Mouse (Mus musculus) MEL (cell line): ENCODE results near the gene Cpa4. TPM values are rescaled to one million over a fixed set of nuclear protein-coding genes. Genes with fewer than 3 reads are reported as not detected.

Experiments used
- DNase-seq: peaks from one replicate; pipeline ENCODE4 v3.0.0; 2011; ENCODE audit warnings: low read depth, low spot score
- H3K27ac ChIP-seq: 2 replicates; pipeline ENCODE4 v1.5.1; 2012; ENCODE audit warnings: low read depth, mild to moderate bottlenecking, control low read depth, low read length, moderate library complexity; ENCODE audit not compliant: control insufficient read depth
- H3K27me3 ChIP-seq, 2 experiments: fragments of 150-350 bp in 1 of 2; sonication (generic) in 1 of 2; 2 replicates each; pipeline ENCODE4 v1.6.1; 2012; ENCODE audit warnings: low read length in 2 of 2, mild to moderate bottlenecking in 2 of 2, improper control_type of control experiment in 1 of 2, moderate library complexity in 1 of 2; ENCODE audit not compliant: insufficient read depth in 2 of 2, control insufficient read depth in 1 of 2
- H3K36me3 ChIP-seq, 2 experiments: 2 replicates each; pipeline ENCODE4 v1.6.1; 2012 to 2014; ENCODE audit warnings: low read length in 2 of 2, improper control_type of control experiment in 1 of 2, inconsistent platforms in 1 of 2, mild to moderate bottlenecking in 1 of 2; ENCODE audit not compliant: insufficient read depth in 2 of 2, control insufficient read depth in 1 of 2
- H3K4me1 ChIP-seq, 2 experiments: fragments of 150-350 bp in 1 of 2; sonication (generic) in 1 of 2; 2 replicates each; pipeline ENCODE4 v1.6.1; 2012; ENCODE audit warnings: low read length in 2 of 2, improper control_type of control experiment in 1 of 2, mild to moderate bottlenecking in 1 of 2; ENCODE audit not compliant: insufficient read depth in 2 of 2, control insufficient read depth in 1 of 2
- H3K4me3 ChIP-seq, 2 experiments: fragments of 150-350 bp in 1 of 2; sonication (generic) in 1 of 2; 2 replicates each; pipeline ENCODE4 v1.5.1; 2012; ENCODE audit warnings: low read depth in 2 of 2, low read length in 2 of 2, mild to moderate bottlenecking in 2 of 2, moderate library complexity in 2 of 2, control low read depth in 1 of 2, improper control_type of control experiment in 1 of 2; ENCODE audit not compliant: control insufficient read depth in 1 of 2, insufficient read depth in 1 of 2
- H3K79me2 ChIP-seq: 2 replicates; pipeline ENCODE4 v1.6.1; 2012; ENCODE audit warnings: mild to moderate bottlenecking, low read length, moderate library complexity; ENCODE audit not compliant: control insufficient read depth, poor library complexity, insufficient read depth
- H3K9ac ChIP-seq: 2 replicates; pipeline ENCODE4 v1.6.1; 2012; ENCODE audit warnings: low read depth, mild to moderate bottlenecking, control low read depth, low read length, moderate library complexity; ENCODE audit not compliant: control insufficient read depth, poor library complexity, severe bottlenecking
- H3K9me3 ChIP-seq: fragments of 150-350 bp; sonication (generic); replicated peaks from 2 replicates; pipeline ENCODE4 v1.6.1; 2012; ENCODE audit warnings: mild to moderate bottlenecking, low read length, improper control_type of control experiment, moderate library complexity; ENCODE audit not compliant: insufficient read depth
- CHD2 ChIP-seq: IDR thresholded peaks from 2 replicates; pipeline ENCODE4 v1.6.1; 2011; ENCODE audit warnings: low read length, improper control_type of control experiment
- CTCF ChIP-seq, 3 experiments: IDR thresholded peaks in 2 of 3; conservative IDR thresholded peaks in 1 of 3; 2 replicates each; pipeline ENCODE4 v1.5.1; 2011 to 2012; ENCODE audit warnings: low read length in 3 of 3, low read depth in 2 of 3, mild to moderate bottlenecking in 2 of 3, improper control_type of control experiment in 1 of 3, inconsistent platforms in 1 of 3, mixed read lengths in 1 of 3, moderate library complexity in 1 of 3; ENCODE audit not compliant: control insufficient read depth in 1 of 3, insufficient read depth in 1 of 3, poor library complexity in 1 of 3, severe bottlenecking in 1 of 3
- ELF1 ChIP-seq: IDR thresholded peaks from 2 replicates; pipeline ENCODE4 v1.6.1; 2014; ENCODE audit warnings: low read depth, mild to moderate bottlenecking, inconsistent platforms, low read length, improper control_type of control experiment, moderate library complexity
- ETS1 ChIP-seq: IDR thresholded peaks from 2 replicates; pipeline ENCODE4 v1.6.1; 2012; ENCODE audit warnings: low read depth, mild to moderate bottlenecking, inconsistent platforms, low read length, improper control_type of control experiment, moderate library complexity
- JUND ChIP-seq: IDR thresholded peaks from 2 replicates; pipeline ENCODE4 v1.6.1; 2011; ENCODE audit warnings: low read depth, mild to moderate bottlenecking, improper control_type of control experiment, low read length
- MAFK ChIP-seq: IDR thresholded peaks from 2 replicates; pipeline ENCODE4 v1.6.1; 2011; ENCODE audit warnings: low read depth, mild to moderate bottlenecking, low read length, improper control_type of control experiment, borderline replicate concordance
- MEF2A ChIP-seq: IDR thresholded peaks from 2 replicates; pipeline ENCODE4 v1.6.1; 2014; ENCODE audit warnings: low read depth, mild to moderate bottlenecking, inconsistent platforms, low read length, improper control_type of control experiment; ENCODE audit not compliant: poor library complexity, insufficient replicate concordance, severe bottlenecking; ENCODE audit errors: extremely low read depth
- MXI1 ChIP-seq: IDR thresholded peaks from 2 replicates; pipeline ENCODE4 v1.6.1; 2011; ENCODE audit warnings: mild to moderate bottlenecking, low read depth, low read length, improper control_type of control experiment
- MYB ChIP-seq: IDR thresholded peaks from 2 replicates; pipeline ENCODE4 v1.6.1; 2011; ENCODE audit warnings: mild to moderate bottlenecking, low read depth, low read length, improper control_type of control experiment
- POLR2A ChIP-seq, 2 experiments: IDR thresholded peaks; 2 replicates each; pipeline ENCODE4 v1.6.1; 2011 to 2012; ENCODE audit warnings: low read length in 2 of 2, mild to moderate bottlenecking in 2 of 2, control low read depth in 1 of 2, improper control_type of control experiment in 1 of 2, low read depth in 1 of 2, moderate library complexity in 1 of 2; ENCODE audit not compliant: control insufficient read depth in 1 of 2, insufficient read depth in 1 of 2, poor library complexity in 1 of 2
- POLR2AphosphoS2 ChIP-seq: IDR thresholded peaks from 2 replicates; pipeline ENCODE4 v1.6.1; 2011; ENCODE audit warnings: low read length, improper control_type of control experiment
- POLR2AphosphoS5 ChIP-seq: IDR thresholded peaks from 2 replicates; pipeline ENCODE4 v1.6.1; 2012; ENCODE audit warnings: low read depth, borderline replicate concordance, mild to moderate bottlenecking, inconsistent platforms, low read length, moderate library complexity, mixed read lengths
- RAD21 ChIP-seq: IDR thresholded peaks from 2 replicates; pipeline ENCODE4 v1.6.1; 2011; ENCODE audit warnings: mild to moderate bottlenecking, low read depth, low read length, improper control_type of control experiment
- RCOR1 ChIP-seq: IDR thresholded peaks from 2 replicates; pipeline ENCODE4 v1.6.1; 2012; ENCODE audit warnings: low read depth, mild to moderate bottlenecking, inconsistent platforms, low read length, improper control_type of control experiment
- SIN3A ChIP-seq: IDR thresholded peaks from 2 replicates; pipeline ENCODE4 v1.6.1; 2012; ENCODE audit warnings: low read length, improper control_type of control experiment, inconsistent platforms
- SMC3 ChIP-seq: IDR thresholded peaks from 2 replicates; pipeline ENCODE4 v1.6.1; 2011; ENCODE audit warnings: low read depth, low read length, improper control_type of control experiment
- TAL1 ChIP-seq: IDR thresholded peaks from 2 replicates; pipeline ENCODE4 v1.6.1; 2012; ENCODE audit warnings: mild to moderate bottlenecking, inconsistent platforms, low read length, moderate library complexity, mixed read lengths
- TCF12 ChIP-seq: IDR thresholded peaks from 2 replicates; pipeline ENCODE4 v1.6.1; 2014; ENCODE audit warnings: low read depth, mild to moderate bottlenecking, inconsistent platforms, low read length, improper control_type of control experiment, moderate library complexity
- USF2 ChIP-seq, 2 experiments: IDR thresholded peaks; 2 replicates each; pipeline ENCODE4 v1.6.1; 2011 to 2012; ENCODE audit warnings: improper control_type of control experiment in 2 of 2, low read length in 2 of 2, borderline replicate concordance in 1 of 2, inconsistent platforms in 1 of 2, low read depth in 1 of 2, mild to moderate bottlenecking in 1 of 2; ENCODE audit not compliant: insufficient read depth in 1 of 2
- ZC3H11A ChIP-seq: IDR thresholded peaks from 2 replicates; pipeline ENCODE4 v1.6.1; 2012; ENCODE audit warnings: low read depth, mild to moderate bottlenecking, inconsistent platforms, low read length, improper control_type of control experiment
- ZKSCAN1 ChIP-seq: IDR thresholded peaks from 2 replicates; pipeline ENCODE4 v1.6.1; 2012; ENCODE audit warnings: low read depth, mild to moderate bottlenecking, inconsistent platforms, low read length, improper control_type of control experiment, moderate library complexity
- ZMIZ1 ChIP-seq: IDR thresholded peaks from 2 replicates; pipeline ENCODE4 v1.6.1; 2012; ENCODE audit warnings: low read depth, mild to moderate bottlenecking, inconsistent platforms, low read length, improper control_type of control experiment, moderate library complexity
- ZNF384 ChIP-seq: IDR thresholded peaks from 2 replicates; pipeline ENCODE4 v1.6.1; 2012; ENCODE audit warnings: low read depth, mild to moderate bottlenecking, inconsistent platforms, low read length, improper control_type of control experiment
- polyA plus RNA-seq, 2 experiments: library from polyadenylated mRNA; stranded (reverse) in 1 of 2; unstranded in 1 of 2; fragments of >175 nt in 1 of 2; fragments of >200 nt in 1 of 2; gene quantifications; 2 replicates each; pipeline versions ENCODE4 v1.2.1 to v1.2.4; 2012; ENCODE audit warnings: low replicate concordance in 2 of 2, low read depth in 1 of 2; ENCODE audit not compliant: insufficient read length in 2 of 2, insufficient read depth in 1 of 2, missing spikeins in 1 of 2
- total RNA-seq: library from RNA; depleted of rRNA; stranded (reverse); fragments of 300-350 nt; gene quantifications from 2 replicates; pipeline ENCODE4 v1.2.3, GENCODE M21; 2012

The Cpa4 gene
- total and polyA plus RNA-seq, 3 experiments = not detected

- Histone ChIP-seq H3K9ac (no peak overlapping the region), H3K79me2 (no peaks in the 10 kb centered on the region), H3K9me3 (no peaks in the 10 kb centered on the region), H3K4me3 (no peak overlapping the region), H3K27ac (no peak overlapping the region), H3K36me3 (no peaks in the 10 kb centered on the region), H3K4me1 (no peaks in the 10 kb centered on the region), H3K27me3 (peaks cover 4 to 8% of the 10 kb centered on the region in 2 experiments)
- DNase-seq = no peak
- no peak for TF ChIP-seq TCF12
- TF ChIP-seq POLR2AphosphoS2 = no peak
- no peak for TF ChIP-seq CTCF (IDR thresholded peaks at IDR 0.05 in 2 of 3, conservative IDR thresholded peaks at IDR 0.05 in 1 of 3; ENCODE audit: control insufficient read depth in 1 of 3, insufficient read depth in 1 of 3, low read depth in 2 of 3, low read length in 3 of 3, poor library complexity in 1 of 3, severe bottlenecking in 1 of 3)
- TF ChIP-seq ZMIZ1 = no peak
- TF ChIP-seq MAFK = no peak
- no peak for TF ChIP-seq MXI1
- TF ChIP-seq USF2 (IDR thresholded peaks at IDR 0.05; ENCODE audit: borderline replicate concordance in 1 of 2, insufficient read depth in 1 of 2, low read depth in 1 of 2, low read length in 2 of 2) = no peak
- no peak for TF ChIP-seq ZNF384
Observed at GRCm38 (mm10) chr6:30526586-30527515, 41.3 kb upstream of the Cpa4 start.

- Histone ChIP-seq H3K9ac (no peak overlapping the region), H3K79me2 (no peaks in the 10 kb centered on the region), H3K9me3 (no peaks in the 10 kb centered on the region), H3K27ac (no peak overlapping the region)
- no peak for TF ChIP-seq CTCF (IDR thresholded peaks at IDR 0.05 in 2 of 3, conservative IDR thresholded peaks at IDR 0.05 in 1 of 3; ENCODE audit: control insufficient read depth in 1 of 3, insufficient read depth in 1 of 3, low read depth in 2 of 3, low read length in 3 of 3, poor library complexity in 1 of 3, severe bottlenecking in 1 of 3)
- TF ChIP-seq, all 39 proteins: peak for 0
- no peak for DNase-seq
- no peak overlapping the region for H3K4me3 ChIP-seq
- no peaks in the 10 kb centered on the region for H3K4me1 ChIP-seq
- peaks cover 4 to 12% of the 10 kb centered on the region in 2 experiments for H3K27me3 ChIP-seq
- H3K36me3 ChIP-seq = no peaks in the 10 kb centered on the region
Observed at GRCm38 (mm10) chr6:30528800-30529199, 39.4 kb upstream of the Cpa4 start.

DNA sequence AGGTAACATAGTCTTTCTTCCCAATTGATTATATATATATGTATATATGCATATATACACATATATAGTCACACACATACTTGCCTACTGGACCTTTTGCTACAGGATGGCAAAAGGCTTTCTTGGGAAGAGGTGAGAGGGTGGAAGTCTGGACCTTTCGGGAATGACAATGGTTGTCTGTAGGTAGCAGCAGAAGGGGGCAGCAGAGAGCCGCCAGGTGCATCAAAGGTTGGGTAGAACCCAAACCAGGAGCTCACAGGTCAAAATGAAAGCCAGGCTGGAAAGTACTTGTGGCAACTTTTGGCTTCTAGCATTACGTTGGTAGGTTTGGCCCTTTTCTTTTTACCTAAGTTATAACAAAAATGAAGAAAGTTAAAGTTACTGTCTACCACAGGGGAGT, 32.8 kb upstream of the Cpa4 start:
- Histone ChIP-seq H3K27me3 (peaks cover 2 to 7% of the 10 kb centered on the region in 2 experiments; a peak in 3 of 4 replicates), H3K79me2 (no peaks in the 10 kb centered on the region), H3K4me3 (no peak overlapping the region), H3K9ac (no peak overlapping the region), H3K4me1 (no peaks in the 10 kb centered on the region), H3K9me3 (no peaks in the 10 kb centered on the region), H3K27ac (no peak overlapping the region), H3K36me3 (no peaks in the 10 kb centered on the region)
- DNase-seq = peak; percentile 42
- no peak for TF ChIP-seq POLR2A (IDR thresholded peaks at IDR 0.05; ENCODE audit: control insufficient read depth in 1 of 2, insufficient read depth in 1 of 2, low read depth in 1 of 2, low read length in 2 of 2, poor library complexity in 1 of 2)
- TF ChIP-seq ELF1 = no peak
- no peak for TF ChIP-seq MYB
- peak; percentile 90 for TF ChIP-seq ZC3H11A
- no peak for TF ChIP-seq MAFK
- TF ChIP-seq CTCF (IDR thresholded peaks at IDR 0.05 in 2 of 3, conservative IDR thresholded peaks at IDR 0.05 in 1 of 3; ENCODE audit: control insufficient read depth in 1 of 3, insufficient read depth in 1 of 3, low read depth in 2 of 3, low read length in 3 of 3, poor library complexity in 1 of 3, severe bottlenecking in 1 of 3) = peak; percentile 66 to 83 (median 69)
- TF ChIP-seq ZNF384 = peak; percentile 72
- TF ChIP-seq ZKSCAN1 = no peak
- no peak for TF ChIP-seq CHD2
- TF ChIP-seq JUND = no peak
- no peak for TF ChIP-seq TAL1
- TF ChIP-seq POLR2AphosphoS2 = no peak
- peak; percentile 77 for TF ChIP-seq RAD21
- no peak for TF ChIP-seq POLR2AphosphoS5
- peak; percentile 82 for TF ChIP-seq SMC3
- no peak for TF ChIP-seq MEF2A
- TF ChIP-seq RCOR1 = no peak
- no peak for TF ChIP-seq SIN3A
- no peak for TF ChIP-seq ETS1
